Mouse (Mus musculus) testis, adult 2 months (tissue): ENCODE results near the gene Astn2. TPM values are rescaled to one million over a fixed set of nuclear protein-coding genes. Genes with fewer than 3 reads are reported as not detected.

Experiments used
- H3K27ac ChIP-seq: fragments of 200-500 bp; 2 replicates; pipeline ENCODE4 v1.5.1; 2012; ENCODE audit warnings: low read depth, low read length; ENCODE audit not compliant: control insufficient read depth, insufficient read depth
- H3K27me3 ChIP-seq: fragments of 200-500 bp; 2 replicates; pipeline ENCODE4 v1.6.1; 2012; ENCODE audit warnings: mild to moderate bottlenecking, low read length, moderate library complexity; ENCODE audit not compliant: control insufficient read depth, insufficient read depth
- H3K36me3 ChIP-seq: fragments of 200-500 bp; 2 replicates; pipeline ENCODE4 v1.6.1; 2012; ENCODE audit warnings: mild to moderate bottlenecking, low read length; ENCODE audit not compliant: control insufficient read depth, insufficient read depth
- H3K4me1 ChIP-seq: fragments of 200-500 bp; 2 replicates; pipeline ENCODE4 v1.6.1; 2012; ENCODE audit warnings: low read length; ENCODE audit not compliant: control insufficient read depth, insufficient read depth
- H3K4me3 ChIP-seq: fragments of 200-500 bp; 2 replicates; pipeline ENCODE4 v1.5.1; 2012; ENCODE audit warnings: low read depth, mild to moderate bottlenecking, low read length, moderate library complexity, mixed read lengths; ENCODE audit not compliant: control insufficient read depth
- CTCF ChIP-seq: fragments of 200-500 bp; IDR thresholded peaks from 2 replicates; pipeline ENCODE4 v1.5.1; 2012; ENCODE audit warnings: low read depth, mild to moderate bottlenecking, inconsistent platforms, low read length, moderate library complexity; ENCODE audit not compliant: control insufficient read depth, insufficient read depth, insufficient replicate concordance
- POLR2A ChIP-seq: fragments of 200-500 bp; IDR thresholded peaks from 2 replicates; pipeline ENCODE4 v1.6.1; 2012; ENCODE audit warnings: low read depth, mild to moderate bottlenecking, inconsistent platforms, low read length, moderate library complexity; ENCODE audit not compliant: control insufficient read depth
- polyA plus RNA-seq: library from polyadenylated mRNA; depleted of rRNA; stranded (reverse); fragments of >200 nt; gene quantifications from 2 replicates; pipeline ENCODE4 v1.2.3, GENCODE M21; 2012

The Astn2 gene
- polyA plus RNA-seq, 1 experiment, result 0.20 TPM

DNA sequence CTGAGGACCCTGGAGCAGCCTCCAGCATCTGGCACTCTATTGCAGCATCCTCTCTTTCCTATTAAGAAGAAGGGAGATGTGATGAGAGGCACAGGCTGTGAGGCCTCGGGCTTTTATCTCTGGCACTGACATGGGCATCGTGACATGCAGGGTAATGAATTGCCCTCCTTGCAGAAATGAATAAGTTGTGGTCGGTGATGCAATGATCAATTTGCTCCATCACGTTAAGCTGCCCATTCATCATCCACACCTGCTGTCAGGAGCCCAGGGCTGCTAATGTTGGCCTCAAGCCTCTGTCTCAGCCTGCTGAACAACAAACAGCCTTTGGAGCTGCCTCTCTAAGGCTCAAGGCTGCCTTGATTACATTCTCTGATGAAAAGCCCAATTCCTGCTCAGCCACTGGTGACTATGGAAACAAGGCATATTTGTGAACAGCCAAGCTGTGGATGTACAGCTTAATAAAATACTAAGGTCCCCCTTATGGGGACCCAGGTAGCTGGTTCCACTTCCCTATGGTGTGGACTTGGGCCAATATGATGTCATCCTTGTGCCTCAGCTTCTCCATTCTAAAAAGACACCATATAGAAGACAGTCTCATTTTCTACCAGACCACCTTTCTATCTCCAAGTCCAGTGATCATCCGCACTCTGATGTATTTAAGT is 515.9 kb downstream of the Astn2 start:
- TF ChIP-seq POLR2A (no peak), CTCF (no peak)
- Histone ChIP-seq H3K36me3 (no peaks in the 10 kb centered on the region), H3K4me3 (no peak overlapping the region), H3K27me3 (no peaks in the 10 kb centered on the region), H3K27ac (no peak overlapping the region), H3K4me1 (no peaks in the 10 kb centered on the region)

DNA sequence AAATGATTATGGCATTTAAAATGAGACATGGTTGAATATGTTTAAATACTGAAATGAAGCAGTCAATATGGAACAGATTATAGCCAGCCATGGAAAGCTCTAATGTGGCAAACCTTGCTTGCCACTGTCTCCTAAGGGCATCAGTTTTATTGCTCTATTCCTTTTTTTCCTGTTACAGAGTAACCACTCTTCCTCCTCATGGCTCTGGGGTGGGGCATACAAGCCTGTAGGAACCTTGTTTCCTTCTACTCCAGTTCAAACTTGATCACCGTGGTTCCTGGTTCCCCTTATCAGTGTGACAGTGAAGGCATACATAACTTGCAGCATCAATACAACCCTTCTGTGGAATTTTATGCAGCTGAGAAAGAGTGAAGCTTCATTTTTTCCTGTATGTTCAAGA is 517.5 kb downstream of the Astn2 start:
- no peaks in the 10 kb centered on the region for H3K27me3 ChIP-seq

DNA sequence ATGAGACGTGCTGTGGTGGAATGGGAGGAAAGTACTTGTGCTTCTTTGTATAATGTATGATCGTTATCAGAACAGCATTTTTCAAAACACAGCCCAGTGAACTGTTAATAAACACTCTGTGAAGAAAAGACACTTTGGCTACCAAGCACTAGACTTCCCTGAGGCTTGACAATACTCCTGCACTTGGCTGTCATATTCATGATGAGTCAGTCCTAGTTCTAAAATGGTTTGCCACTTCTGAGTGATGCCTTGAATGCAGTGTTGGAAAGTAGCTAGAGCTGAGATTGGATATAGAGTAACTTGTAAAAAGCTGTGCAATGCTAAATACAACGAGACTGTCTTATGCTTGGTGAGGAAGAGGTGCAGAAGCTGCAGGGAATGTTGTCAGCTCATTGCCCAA is 518.5 kb downstream of the Astn2 start:
- Histone ChIP-seq H3K27ac (no peak overlapping the region), H3K27me3 (no peaks in the 10 kb centered on the region), H3K36me3 (no peaks in the 10 kb centered on the region), H3K4me1 (no peaks in the 10 kb centered on the region), H3K4me3 (no peak overlapping the region)
- TF ChIP-seq CTCF (no peak), POLR2A (no peak)

More for the DNA sequence above, 517.5 kb downstream of the Astn2 start:
- H3K36me3 ChIP-seq, result no peaks in the 10 kb centered on the region
- H3K4me1 ChIP-seq, result no peaks in the 10 kb centered on the region
- H3K27ac ChIP-seq, result no peak overlapping the region
- no peak overlapping the region for H3K4me3 ChIP-seq
- TF ChIP-seq CTCF (no peak), POLR2A (no peak)

DNA sequence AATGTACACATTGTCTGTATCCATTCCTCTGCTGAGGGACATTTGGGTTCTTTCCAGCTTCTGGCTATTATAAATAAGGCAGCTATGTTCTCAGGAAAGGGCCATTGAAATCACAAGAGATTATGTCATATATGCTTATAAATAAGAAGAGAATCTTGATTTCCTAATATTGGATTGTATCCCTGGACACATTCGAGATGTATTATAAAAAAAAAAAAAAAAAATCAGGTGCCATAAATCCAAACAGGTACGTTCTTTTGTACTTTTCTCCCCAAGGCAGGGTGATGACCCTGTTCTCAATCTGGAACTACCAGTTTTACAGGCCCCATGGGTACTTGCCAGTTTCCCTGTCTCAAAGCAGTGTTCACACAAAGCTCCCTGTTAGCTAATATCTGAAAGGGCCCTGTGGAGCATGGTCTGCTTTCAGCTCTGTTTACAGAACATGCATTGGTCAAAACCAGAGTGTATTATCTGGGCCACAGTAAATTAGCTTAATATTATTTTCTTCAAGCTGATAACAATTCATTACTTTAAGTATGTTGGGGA is 530.1 kb downstream of the Astn2 start:
- H3K4me3 ChIP-seq, result no peak overlapping the region
- TF ChIP-seq POLR2A (no peak), CTCF (no peak)
- H3K27me3 ChIP-seq, result no peaks in the 10 kb centered on the region
- no peak overlapping the region for H3K27ac ChIP-seq
- H3K36me3 ChIP-seq, result no peaks in the 10 kb centered on the region
- no peaks in the 10 kb centered on the region for H3K4me1 ChIP-seq

DNA sequence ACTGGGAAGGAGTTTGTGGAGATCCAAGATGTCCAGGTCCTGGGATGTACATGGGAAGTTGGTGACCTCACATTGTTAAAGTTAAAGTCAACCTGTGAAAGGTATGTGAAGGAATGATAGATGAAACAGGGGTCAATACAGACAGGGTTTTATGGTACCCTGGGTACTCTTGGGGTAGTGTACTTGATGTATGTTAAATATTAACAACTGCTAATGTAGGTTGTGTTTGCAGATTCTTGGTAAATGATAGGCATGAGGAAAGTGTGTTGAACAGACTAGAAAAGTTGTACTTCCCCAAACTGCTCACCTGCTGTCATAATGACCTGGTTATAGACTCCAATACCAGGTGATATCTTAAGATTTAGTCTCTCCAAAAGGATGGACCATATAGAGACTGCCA is 539.9 kb downstream of the Astn2 start:
- no peaks in the 10 kb centered on the region for H3K4me1 ChIP-seq
- H3K36me3 ChIP-seq, result no peaks in the 10 kb centered on the region
- no peaks in the 10 kb centered on the region for H3K27me3 ChIP-seq
- H3K27ac ChIP-seq, result no peak overlapping the region
- TF ChIP-seq CTCF (no peak), POLR2A (no peak)
- no peak overlapping the region for H3K4me3 ChIP-seq

DNA sequence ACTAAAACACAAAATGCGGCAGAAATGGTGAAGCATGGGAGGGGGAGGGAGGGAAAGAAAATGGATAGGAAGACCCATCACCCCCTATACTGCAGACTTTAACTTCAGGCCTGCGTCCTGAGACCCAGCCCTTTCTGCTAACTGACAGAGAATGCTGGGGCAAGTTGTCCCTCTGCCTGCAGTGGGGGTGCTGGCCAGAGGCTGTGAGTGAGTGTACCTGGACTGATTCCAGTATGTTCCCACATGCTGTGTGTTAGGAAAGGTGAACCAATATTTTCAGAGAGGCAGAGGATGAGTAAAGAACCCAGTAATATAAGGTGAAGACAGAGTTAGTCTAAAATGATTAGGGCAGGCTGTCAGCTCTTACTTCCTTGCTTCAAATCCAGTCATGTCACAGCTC is 561.2 kb downstream of the Astn2 start:
- no peak overlapping the region for H3K27ac ChIP-seq
- H3K27me3 ChIP-seq, result no peaks in the 10 kb centered on the region
- TF ChIP-seq CTCF (no peak), POLR2A (no peak)

DNA sequence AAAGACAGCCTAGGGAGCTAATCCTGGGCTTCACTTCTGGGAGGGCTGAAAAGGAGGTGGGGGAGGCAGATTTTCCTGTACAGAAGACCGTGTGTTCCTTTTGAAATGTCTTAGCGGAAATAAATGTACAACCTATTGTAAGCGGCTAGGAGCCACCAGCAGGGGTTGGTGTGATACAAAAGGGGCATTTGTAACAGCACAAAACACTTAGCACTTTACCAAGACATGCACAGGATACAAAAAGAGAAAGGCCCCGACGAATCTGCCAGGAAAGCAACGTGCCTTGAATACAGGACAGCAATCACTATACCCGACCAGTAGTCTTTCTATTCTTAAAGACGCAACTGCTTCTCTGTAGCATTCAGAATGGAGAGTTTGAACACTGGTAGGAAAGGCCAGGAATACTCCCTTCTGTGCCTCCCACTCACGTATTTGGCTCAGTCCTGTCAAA is 564.8 kb downstream of the Astn2 start:
- Histone ChIP-seq H3K27me3 (no peaks in the 10 kb centered on the region), H3K27ac (no peak overlapping the region), H3K36me3 (no peaks in the 10 kb centered on the region), H3K4me1 (no peaks in the 10 kb centered on the region), H3K4me3 (no peak overlapping the region)
- TF ChIP-seq POLR2A (no peak), CTCF (no peak)

More for the DNA sequence above, 561.2 kb downstream of the Astn2 start:
- H3K36me3 ChIP-seq, result no peaks in the 10 kb centered on the region
- H3K4me1 ChIP-seq, result no peaks in the 10 kb centered on the region
- no peak overlapping the region for H3K4me3 ChIP-seq
